Mouse (Mus musculus) E14TG2a.4 (cell line): Measurements from ENCODE around the gene Cort.

ENCODE experiments used
- CTCF ChIP-seq: conservative IDR thresholded peaks from 2 replicates; pipeline ENCODE4 v1.5.1; 2014; ENCODE audit warnings: low read length
- POU5F1 ChIP-seq: IDR thresholded peaks from 2 replicates; pipeline ENCODE4 v1.6.1; 2014; ENCODE audit warnings: low read length, borderline replicate concordance

DNA sequence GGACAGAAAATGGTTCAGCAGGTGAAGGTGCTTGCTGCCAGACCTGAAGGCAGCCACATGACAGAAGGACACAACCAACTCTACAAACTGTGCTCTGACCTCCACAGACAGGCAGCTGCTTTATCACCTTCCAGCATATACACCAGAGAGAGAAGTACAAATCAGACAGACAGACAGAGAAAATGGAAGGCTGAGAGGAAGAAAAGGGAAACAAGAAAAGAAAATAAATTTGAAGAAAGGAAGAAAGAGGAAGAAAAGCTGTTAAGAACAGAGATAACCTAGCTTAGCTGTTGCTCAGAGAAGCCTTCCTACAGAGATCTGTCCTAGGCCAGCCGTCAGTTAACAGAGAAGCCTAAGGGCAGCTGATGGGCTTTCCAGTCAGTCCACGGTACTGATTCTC, 32.6 kb upstream of the Cort start:
- TF ChIP-seq CTCF (no peak), POU5F1 (no peak)
